Mouse (Mus musculus) WW6 (cell line): Measurements from ENCODE around the gene Zic5.

Experiments
- DNase-seq: peaks from one replicate; pipeline ENCODE4 v3.0.0-alpha.2; 2013; ENCODE audit warnings: low read depth, low spot score

Gene Zic5

GRCm38 (mm10) chr14:122432558-122432957 is 32.9 kb downstream of the Zic5 start:
- DNase-seq = no peak

- no peak for DNase-seq
These were observed 37.8 kb downstream of the Zic5 start for GRCm38 (mm10) chr14:122427654-122428053.

- no peak for DNase-seq
These were observed 38.3 kb downstream of the Zic5 start for GRCm38 (mm10) chr14:122427204-122427560.

GRCm38 (mm10) chr14:122426529-122427203 is 38.8 kb downstream of the Zic5 start:
- DNase-seq = no peak

GRCm38 (mm10) chr14:122424441-122424840 is 41.0 kb downstream of the Zic5 start:
- no peak for DNase-seq

GRCm38 (mm10) chr14:122416166-122416771 is 49.2 kb downstream of the Zic5 start:
- DNase-seq = peak; percentile 78

GRCm38 (mm10) chr14:122414786-122415185 is 50.7 kb downstream of the Zic5 start:
- no peak for DNase-seq

GRCm38 (mm10) chr14:122413542-122413928 is 51.9 kb downstream of the Zic5 start:
- no peak for DNase-seq

- DNase-seq = no peak
These were observed 52.5 kb downstream of the Zic5 start for GRCm38 (mm10) chr14:122412841-122413541.
